Mouse (Mus musculus) embryonic fibroblast, embryonic 13.5 days (primary cell): ENCODE measurements around the gene Bgn. TPM values are rescaled to one million over a fixed set of nuclear protein-coding genes. Genes with fewer than 3 reads are reported as not detected.
"Not testable (repeated sequence)": the region's sequence is repeated elsewhere in the genome, so short reads cannot be mapped to it uniquely, and the experiment has no call there.

ENCODE experiments used
- H3K27ac ChIP-seq: 2 replicates; pipeline ENCODE4 v1.5.1; 2012; ENCODE audit warnings: low read length, control low read depth, inconsistent platforms; ENCODE audit not compliant: insufficient read depth
- H3K4me1 ChIP-seq: 2 replicates; pipeline ENCODE4 v1.6.1; 2011; ENCODE audit warnings: low read length; ENCODE audit not compliant: control insufficient read depth, insufficient read depth
- H3K4me3 ChIP-seq: 2 replicates; pipeline ENCODE4 v1.5.1; 2011; ENCODE audit warnings: mild to moderate bottlenecking, control low read depth, low read length; ENCODE audit not compliant: insufficient read depth
- CTCF ChIP-seq: IDR thresholded peaks from 2 replicates; pipeline ENCODE4 v1.5.1; 2011; ENCODE audit warnings: mild to moderate bottlenecking, control low read depth, low read length, moderate library complexity, borderline replicate concordance; ENCODE audit not compliant: insufficient read depth
- POLR2A ChIP-seq: IDR thresholded peaks from 2 replicates; pipeline ENCODE4 v1.6.1; 2011; ENCODE audit warnings: low read depth, mild to moderate bottlenecking, control low read depth, low read length, moderate library complexity
- polyA plus RNA-seq: library from polyadenylated mRNA; stranded (reverse); fragments of >200 nt; gene quantifications from 2 replicates; pipeline ENCODE4 v1.2.4, GENCODE M21; 2011; ENCODE audit warnings: low read depth; ENCODE audit not compliant: missing spikeins, insufficient read length

The Bgn gene
- polyA plus RNA-seq, 1 experiment: 6,335 TPM

- Histone ChIP-seq H3K4me3 (peak overlapping the region; percentile 69), H3K27ac (peak overlapping the region; percentile 89), H3K4me1 (peaks cover 9% of the 10 kb centered on the region; the same call in 1 of the 2 replicates)
- no peak for TF ChIP-seq POLR2A
- TF ChIP-seq CTCF: no peak
Observed at GRCm38 (mm10) chrX:73484870-73485269, 1.5 kb downstream of the Bgn start.

- peak overlapping the region; percentile 89 for H3K27ac ChIP-seq
- no peak for TF ChIP-seq POLR2A
- no peak for TF ChIP-seq CTCF
- H3K4me1 ChIP-seq: peaks cover 6% of the 10 kb centered on the region; the same call in 1 of the 2 replicates
- peak overlapping the region; percentile 1; the same call in 1 of the 2 replicates for H3K4me3 ChIP-seq
Observed at GRCm38 (mm10) chrX:73486920-73487319, 3.5 kb downstream of the Bgn start.

- TF ChIP-seq POLR2A: no peak
- TF ChIP-seq CTCF: no peak
- peak overlapping the region; percentile 77 for H3K27ac ChIP-seq
- H3K4me3 ChIP-seq: no peak overlapping the region
- peaks cover 6% of the 10 kb centered on the region; the same call in 1 of the 2 replicates for H3K4me1 ChIP-seq
Observed at GRCm38 (mm10) chrX:73490186-73490585, 6.8 kb downstream of the Bgn start.

- no peak overlapping the region for H3K27ac ChIP-seq
- peaks cover 5% of the 10 kb centered on the region; the same call in 1 of the 2 replicates for H3K4me1 ChIP-seq
- no peak overlapping the region for H3K4me3 ChIP-seq
- TF ChIP-seq POLR2A (no peak), CTCF (no peak)
Observed at GRCm38 (mm10) chrX:73490804-73491203, 7.4 kb downstream of the Bgn start.

GRCm38 (mm10) chrX:73493567-73493966 is 10.2 kb downstream of the Bgn start:
- not testable (repeated sequence) for H3K4me1 ChIP-seq, H3K27ac ChIP-seq, H3K4me3 ChIP-seq

GRCm38 (mm10) chrX:73496746-73497145 is 13.3 kb downstream of the Bgn start:
- TF ChIP-seq CTCF (no peak), POLR2A (no peak)
- H3K27ac ChIP-seq: no peak overlapping the region
- no peaks in the 10 kb centered on the region for H3K4me1 ChIP-seq
- H3K4me3 ChIP-seq: no peak overlapping the region

- H3K4me1 ChIP-seq: no peaks in the 10 kb centered on the region
- no peak for TF ChIP-seq CTCF
- TF ChIP-seq POLR2A: no peak
- no peak overlapping the region for H3K4me3 ChIP-seq
- H3K27ac ChIP-seq: no peak overlapping the region
Observed at GRCm38 (mm10) chrX:73505130-73505735, 21.8 kb downstream of the Bgn start.

- H3K27ac ChIP-seq: no peak overlapping the region
- no peak for TF ChIP-seq POLR2A
- no peak for TF ChIP-seq CTCF
- no peak overlapping the region for H3K4me3 ChIP-seq
- peaks cover 4% of the 10 kb centered on the region; the same call in 1 of the 2 replicates for H3K4me1 ChIP-seq
Observed at GRCm38 (mm10) chrX:73506577-73506976, 23.2 kb downstream of the Bgn start.

- TF ChIP-seq CTCF (no peak), POLR2A (no peak)
Observed at GRCm38 (mm10) chrX:73509209-73509608, 25.8 kb downstream of the Bgn start.

GRCm38 (mm10) chrX:73512904-73513303 is 29.5 kb downstream of the Bgn start:
- Histone ChIP-seq H3K4me1 (peaks cover 4% of the 10 kb centered on the region; the same call in 1 of the 2 replicates), H3K27ac (no peak overlapping the region), H3K4me3 (no peak overlapping the region)
- TF ChIP-seq CTCF (no peak), POLR2A (no peak)

More at GRCm38 (mm10) chrX:73509209-73509608, 25.8 kb downstream of the Bgn start:
- H3K4me3 ChIP-seq: no peak overlapping the region
- no peak overlapping the region for H3K27ac ChIP-seq
- peaks cover 4% of the 10 kb centered on the region; the same call in 1 of the 2 replicates for H3K4me1 ChIP-seq

GRCm38 (mm10) chrX:73516556-73516955 is 33.2 kb downstream of the Bgn start:
- no peak overlapping the region for H3K4me3 ChIP-seq
- TF ChIP-seq CTCF (no peak), POLR2A (no peak)
- H3K4me1 ChIP-seq: no peaks in the 10 kb centered on the region
- no peak overlapping the region for H3K27ac ChIP-seq
